Mouse (Mus musculus) testis, postnatal 14 days (tissue): ENCODE measurements at regions not wholly inside any gene's neighbourhood (a gene's known extent, or its start where the extent isn't known, plus 50 kb on each side); places are given as distances from the start of the nearest gene placed in this dataset.

ENCODE experiments used
- DNase-seq: peaks from one replicate; pipeline ENCODE4 v3.0.0; 2021; ENCODE audit warnings: low spot score

GRCm38 (mm10) chr5:128482617-128483440 lies 50.0 kb upstream of the Tmem132d start:
- DNase-seq: no peak
